Mouse (Mus musculus) kidney, postnatal 0 days (tissue): ENCODE results near the gene Tmem161a. TPM values are rescaled to one million over a fixed set of nuclear protein-coding genes. Genes with fewer than 3 reads are reported as not detected.
A peak's percentile ranks its signal among the peaks of the same experiment; 100 is the strongest.

Source experiments
- ATAC-seq: fragments of 200-750 bp; cut with Nextera tagmentation; replicated peaks from 2 replicates; pipeline ENCODE4 v1.8.0; 2017; ENCODE audit warnings: low read depth, moderate number of reproducible peaks, moderate TSS enrichment, moderate library complexity; ENCODE audit not compliant: low FRiP score
- DNase-seq: peaks from one replicate; pipeline ENCODE4 v3.0.0-alpha.2; 2016; ENCODE audit warnings: low spot score
- H3K27ac ChIP-seq: fragments of 300-500 bp; sonication (generic); 2 replicates; pipeline ENCODE4 v1.5.1; 2014; ENCODE audit warnings: mild to moderate bottlenecking
- H3K27me3 ChIP-seq: fragments of 300-500 bp; sonication (generic); 2 replicates; pipeline ENCODE4 v1.6.1; 2014; ENCODE audit warnings: low read length, mixed read lengths; ENCODE audit not compliant: insufficient read depth
- H3K36me3 ChIP-seq: fragments of 300-500 bp; sonication (generic); 2 replicates; pipeline ENCODE4 v1.6.1; 2014; ENCODE audit warnings: low read length, mixed read lengths; ENCODE audit not compliant: insufficient read depth
- H3K4me1 ChIP-seq: fragments of 300-500 bp; sonication (generic); replicated peaks from 2 replicates; pipeline ENCODE4 v1.6.1; 2014; ENCODE audit warnings: antibody characterized with exemption, low read length, mixed read lengths; ENCODE audit not compliant: insufficient read depth
- H3K4me2 ChIP-seq: fragments of 300-500 bp; sonication (generic); 2 replicates; pipeline ENCODE4 v1.6.1; 2014; ENCODE audit warnings: mild to moderate bottlenecking, low read length, moderate library complexity, mixed read lengths
- H3K4me3 ChIP-seq: fragments of 300-500 bp; sonication (generic); replicated peaks from 2 replicates; pipeline ENCODE4 v1.5.1; 2014; ENCODE audit warnings: low read depth, low read length
- H3K9ac ChIP-seq: fragments of 300-500 bp; sonication (generic); 2 replicates; pipeline ENCODE4 v1.6.1; 2014; ENCODE audit warnings: low read depth, low read length
- H3K9me3 ChIP-seq: fragments of 300-500 bp; sonication (generic); replicated peaks from 2 replicates; pipeline ENCODE4 v1.6.1; 2016; ENCODE audit warnings: low read length, inconsistent platforms, mixed read lengths
- CTCF ChIP-seq: IDR thresholded peaks from 2 replicates; pipeline ENCODE4 v1.5.1; 2016; ENCODE audit warnings: antibody characterized with exemption, low read depth, mild to moderate bottlenecking, moderate library complexity
- WGBS: fragments of 180-500 bp; shearing (Covaris S2); extraction: QIAGEN DNeasy Blood & Tissue Kit; methylation state at CpG from one replicate; pipeline ENCODE4 v1.1.7; 2014; 5-methylcytosine and 5-hydroxymethylcytosine counted together
- polyA plus RNA-seq: library from polyadenylated mRNA; unstranded; fragments of >200 nt; fragmentation: Nextera tagmentation; extraction: Ambion mirVana; gene quantifications from 2 replicates; pipeline ENCODE4 v1.2.1, GENCODE M21; 2015

Tmem161a gene
- polyA plus RNA-seq, 1 experiment from 2014 or later, result 52.3 TPM

GRCm38 (mm10) chr8:70139981-70140380 lies 32.2 kb upstream of the Tmem161a start:
- DNase-seq (no peak), ATAC-seq (no peak)
- H3K4me2 ChIP-seq, result peak overlapping the region; percentile 79
- no peaks in the 10 kb centered on the region for H3K9me3 ChIP-seq
- WGBS, result 7% methylated on average over 9 of the region's 9 CpGs
- peaks cover 3% of the 10 kb centered on the region for H3K4me1 ChIP-seq
- H3K27ac ChIP-seq, result peak overlapping the region; percentile 85
- H3K4me3 ChIP-seq, result peak overlapping the region; percentile 88
- no peak for TF ChIP-seq CTCF
- H3K27me3 ChIP-seq, result no peaks in the 10 kb centered on the region
- peak overlapping the region; percentile 78 for H3K9ac ChIP-seq
- peaks cover 17% of the 10 kb centered on the region; the same call in 1 of the 2 replicates for H3K36me3 ChIP-seq

- DNase-seq (no peak), ATAC-seq (no peak)
- no peaks in the 10 kb centered on the region for H3K27me3 ChIP-seq
- no peak overlapping the region for H3K4me3 ChIP-seq
- H3K9ac ChIP-seq, result no peak overlapping the region
- H3K4me2 ChIP-seq, result no peak overlapping the region
- H3K9me3 ChIP-seq, result no peaks in the 10 kb centered on the region
- 79% methylated on average over 7 of the region's 7 CpGs for whole genome bisulfite sequencing
- H3K36me3 ChIP-seq, result peaks cover 20% of the 10 kb centered on the region; the same call in 1 of the 2 replicates
- H3K27ac ChIP-seq, result no peak overlapping the region
- no peaks in the 10 kb centered on the region for H3K4me1 ChIP-seq
- no peak for TF ChIP-seq CTCF
These were observed 24.2 kb upstream of the Tmem161a start for GRCm38 (mm10) chr8:70147678-70148607.

- no peak for ATAC-seq
- Histone ChIP-seq H3K9ac (no peak overlapping the region), H3K36me3 (peaks cover 17% of the 10 kb centered on the region; the same call in 1 of the 2 replicates), H3K4me3 (no peak overlapping the region), H3K27ac (no peak overlapping the region), H3K4me1 (no peaks in the 10 kb centered on the region), H3K4me2 (no peak overlapping the region), H3K27me3 (no peaks in the 10 kb centered on the region), H3K9me3 (no peaks in the 10 kb centered on the region)
- WGBS, result 15% methylated on average over 13 of the region's 13 CpGs
- DNase-seq, result no peak
- no peak for TF ChIP-seq CTCF
These were observed 22.0 kb upstream of the Tmem161a start for GRCm38 (mm10) chr8:70150158-70150557.

GRCm38 (mm10) chr8:70152537-70153257 lies 19.5 kb upstream of the Tmem161a start:
- no peaks in the 10 kb centered on the region for H3K27me3 ChIP-seq
- TF ChIP-seq CTCF, result no peak
- H3K9me3 ChIP-seq, result no peaks in the 10 kb centered on the region
- H3K4me1 ChIP-seq, result no peaks in the 10 kb centered on the region
- no peak overlapping the region for H3K27ac ChIP-seq
- 13% methylated on average over 20 of the region's 22 CpGs for WGBS
- ATAC-seq (peak; percentile 88), DNase-seq (peak; percentile 94)
- H3K4me3 ChIP-seq, result no peak overlapping the region
- no peak overlapping the region for H3K9ac ChIP-seq
- H3K36me3 ChIP-seq, result no peaks in the 10 kb centered on the region
- H3K4me2 ChIP-seq, result peak overlapping the region; percentile 27; the same call in 1 of the 2 replicates

GRCm38 (mm10) chr8:70157240-70157800 lies 14.8 kb upstream of the Tmem161a start:
- H3K27ac ChIP-seq, result no peak overlapping the region
- H3K9ac ChIP-seq, result no peak overlapping the region
- H3K4me2 ChIP-seq, result no peak overlapping the region
- no peak overlapping the region for H3K4me3 ChIP-seq
- WGBS, result 94% methylated on average over 1 of the region's 1 CpGs
- DNase-seq (no peak), ATAC-seq (no peak)
- TF ChIP-seq CTCF, result no peak
- H3K9me3 ChIP-seq, result no peaks in the 10 kb centered on the region
- no peaks in the 10 kb centered on the region for H3K4me1 ChIP-seq
- no peaks in the 10 kb centered on the region for H3K27me3 ChIP-seq
- no peaks in the 10 kb centered on the region for H3K36me3 ChIP-seq
